Mouse (Mus musculus): ENCODE data around the gene Banp. TPM values are rescaled to one million over a fixed set of nuclear protein-coding genes. Genes with fewer than 3 reads are reported as not detected.

The Banp gene
- polyA plus RNA-seq, 2 experiments: 33.2 to 97.7 TPM

DNA sequence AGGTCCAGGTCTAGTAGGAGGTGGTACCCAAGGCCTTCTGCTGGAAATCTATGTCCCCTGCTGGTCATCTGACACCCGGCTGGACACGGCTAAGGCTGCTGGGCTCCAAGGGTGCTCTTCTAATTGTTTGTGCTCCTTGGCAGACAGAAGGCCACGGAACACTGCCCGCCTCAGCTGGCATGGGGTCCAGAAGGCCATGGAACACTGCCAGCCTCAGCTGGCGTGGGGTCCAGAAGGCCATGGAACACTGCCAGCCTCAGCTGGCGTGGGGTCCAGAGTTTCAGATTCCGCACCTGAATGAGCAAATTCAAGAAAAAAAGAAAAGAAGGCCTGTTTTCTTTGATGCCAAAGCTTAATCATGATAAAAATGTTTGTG is 32.0 kb downstream of the Banp start:
- Histone ChIP-seq H3K9me3 (ENCODE audit: control insufficient read depth, low read length) (no peaks in the 10 kb centered on the region), H3K9ac (ENCODE audit: low read depth, low read length, severe bottlenecking) (no peak overlapping the region), H3K4me2 (replicated peaks; ENCODE audit: low read depth, low read length, severe bottlenecking) (no peak overlapping the region), H3K4me1 (ENCODE audit: control insufficient read depth, insufficient read depth, low read length) (no peaks in the 10 kb centered on the region), H3K4me3 (replicated peaks; ENCODE audit: low read length) (no peak overlapping the region), H3K36me3 (ENCODE audit: control insufficient read depth, insufficient read depth, low read length) (peaks cover 71% of the 10 kb centered on the region), H3K27me3 (ENCODE audit: control insufficient read depth, insufficient read depth, low read length) (no peaks in the 10 kb centered on the region), H3K27ac (replicated peaks; ENCODE audit: low read depth, low read length) (no peak overlapping the region)
- no peak for ATAC-seq (ENCODE audit: low FRiP score, low read depth)
- DNase-seq (ENCODE audit: low spot score): no peak
- 93% methylated on average over 7 of the region's 7 CpGs for WGBS
- TF ChIP-seq POLR2A (IDR thresholded peaks at IDR 0.05; ENCODE audit: borderline replicate concordance, extremely low read depth, insufficient read depth, insufficient read length): no peak

DNA sequence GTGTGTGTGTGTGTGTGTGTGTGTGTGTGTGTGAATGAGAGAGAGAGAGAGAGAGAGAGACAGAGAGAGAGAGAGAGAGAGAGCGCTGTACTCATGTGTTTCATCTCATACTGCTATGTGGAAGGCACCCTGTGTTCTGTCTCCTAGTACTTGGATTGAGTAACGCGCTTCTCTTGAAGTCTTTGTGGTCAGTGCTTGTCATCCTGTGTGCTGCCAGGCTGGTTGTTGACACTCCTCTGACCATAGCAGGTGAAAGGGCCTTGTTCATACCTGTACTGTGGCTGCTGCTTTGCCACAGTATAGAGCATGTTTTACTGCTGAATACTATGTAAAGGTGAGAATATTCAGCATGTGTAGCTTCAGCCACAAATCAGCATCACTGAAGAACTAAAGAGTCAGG is 36.1 kb downstream of the Banp start:
- Histone ChIP-seq H3K4me2 (replicated peaks; ENCODE audit: low read depth, low read length, severe bottlenecking) (no peak overlapping the region), H3K27ac (replicated peaks; ENCODE audit: low read depth, low read length) (no peak overlapping the region), H3K27me3 (ENCODE audit: control insufficient read depth, insufficient read depth, low read length) (no peaks in the 10 kb centered on the region), H3K9ac (ENCODE audit: low read depth, low read length, severe bottlenecking) (no peak overlapping the region), H3K36me3 (ENCODE audit: control insufficient read depth, insufficient read depth, low read length) (peaks cover 68% of the 10 kb centered on the region), H3K4me3 (replicated peaks; ENCODE audit: low read length) (no peak overlapping the region), H3K4me1 (ENCODE audit: control insufficient read depth, insufficient read depth, low read length) (no peaks in the 10 kb centered on the region), H3K9me3 (ENCODE audit: control insufficient read depth, low read length) (no peaks in the 10 kb centered on the region)
- DNase-seq (ENCODE audit: low spot score): no peak
- TF ChIP-seq POLR2A (IDR thresholded peaks at IDR 0.05; ENCODE audit: borderline replicate concordance, extremely low read depth, insufficient read depth, insufficient read length): no peak
- 97% methylated on average over 3 of the region's 3 CpGs for WGBS
- ATAC-seq (ENCODE audit: low FRiP score, low read depth): no peak

DNA sequence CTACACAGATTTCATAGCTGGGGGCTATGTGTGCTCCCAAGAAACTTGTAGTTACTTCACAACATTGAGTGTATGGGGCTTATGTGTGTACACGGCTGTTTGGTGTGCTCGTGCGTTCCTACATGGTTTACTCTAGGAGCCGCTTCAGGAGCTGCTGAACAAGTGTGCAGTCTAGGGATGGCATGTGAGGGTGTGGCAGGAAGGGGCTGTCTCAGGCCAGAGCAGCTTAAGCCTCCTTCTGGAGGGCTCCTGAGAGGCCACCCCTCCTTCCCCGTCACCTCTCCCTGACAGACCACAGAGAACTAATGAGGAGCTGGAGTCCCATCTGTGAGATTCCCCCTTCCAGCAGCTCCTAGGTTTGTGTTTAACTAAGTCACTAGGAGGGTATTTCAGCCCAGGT is 38.3 kb downstream of the Banp start:
- DNase-seq (ENCODE audit: low spot score) (no peak), ATAC-seq (ENCODE audit: low FRiP score, low read depth) (no peak)
- no peaks in the 10 kb centered on the region for H3K4me1 ChIP-seq (ENCODE audit: control insufficient read depth, insufficient read depth, low read length)
- H3K4me3 ChIP-seq (replicated peaks; ENCODE audit: low read length): no peak overlapping the region
- no peak overlapping the region for H3K27ac ChIP-seq (replicated peaks; ENCODE audit: low read depth, low read length)
- no peaks in the 10 kb centered on the region for H3K9me3 ChIP-seq (ENCODE audit: control insufficient read depth, low read length)
- WGBS: 86% methylated on average over 5 of the region's 5 CpGs
- H3K27me3 ChIP-seq (ENCODE audit: control insufficient read depth, insufficient read depth, low read length): no peaks in the 10 kb centered on the region
- TF ChIP-seq POLR2A (IDR thresholded peaks at IDR 0.05; ENCODE audit: borderline replicate concordance, extremely low read depth, insufficient read depth, insufficient read length): no peak
- no peak overlapping the region for H3K4me2 ChIP-seq (replicated peaks; ENCODE audit: low read depth, low read length, severe bottlenecking)
- H3K9ac ChIP-seq (ENCODE audit: low read depth, low read length, severe bottlenecking): no peak overlapping the region
- H3K36me3 ChIP-seq (ENCODE audit: control insufficient read depth, insufficient read depth, low read length): peaks cover 67% of the 10 kb centered on the region

DNA sequence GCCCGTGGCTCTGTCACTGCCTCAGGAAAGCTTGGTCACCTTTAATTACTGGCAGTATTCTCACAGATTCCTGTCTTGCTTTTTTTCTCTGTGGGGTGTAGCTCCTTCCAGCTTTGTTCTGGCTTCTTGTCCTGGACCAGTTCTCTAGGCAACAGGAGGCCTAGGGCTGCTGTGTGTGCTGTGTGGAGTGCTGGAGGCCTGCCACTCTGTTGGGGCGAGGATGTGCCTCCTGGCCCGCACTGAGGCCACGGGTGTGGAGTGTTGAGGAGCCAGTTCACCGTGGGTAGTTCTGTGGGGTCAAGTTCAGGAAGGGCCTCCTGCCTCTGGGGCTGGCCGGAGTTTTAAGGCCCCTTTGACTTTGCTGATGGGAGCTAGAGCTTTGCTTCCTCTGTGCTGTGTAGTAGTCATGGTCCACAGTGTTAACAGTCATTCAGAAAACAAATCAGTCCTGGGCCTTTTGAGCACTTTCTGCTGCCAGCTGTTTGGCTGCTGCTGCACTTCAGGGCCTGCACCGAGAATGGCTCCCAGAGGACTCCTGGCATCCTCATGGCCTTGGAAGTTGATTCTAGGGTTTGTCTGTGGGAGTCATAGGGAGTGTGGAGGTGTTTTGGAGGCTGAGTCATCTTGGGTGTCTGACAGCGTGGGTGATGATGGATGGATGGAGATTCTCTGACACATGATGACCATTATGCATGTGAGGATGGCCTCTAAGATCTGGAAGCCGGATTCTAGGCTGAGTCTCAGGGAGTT is 41.1 kb downstream of the Banp start:
- no peak overlapping the region for H3K4me3 ChIP-seq (replicated peaks; ENCODE audit: low read length)
- H3K9ac ChIP-seq (ENCODE audit: low read depth, low read length, severe bottlenecking): no peak overlapping the region
- no peaks in the 10 kb centered on the region for H3K27me3 ChIP-seq (ENCODE audit: control insufficient read depth, insufficient read depth, low read length)
- H3K4me2 ChIP-seq (replicated peaks; ENCODE audit: low read depth, low read length, severe bottlenecking): no peak overlapping the region
- no peaks in the 10 kb centered on the region for H3K9me3 ChIP-seq (ENCODE audit: control insufficient read depth, low read length)
- TF ChIP-seq POLR2A (IDR thresholded peaks at IDR 0.05; ENCODE audit: borderline replicate concordance, extremely low read depth, insufficient read depth, insufficient read length): no peak
- ATAC-seq (ENCODE audit: low FRiP score, low read depth) (no peak), DNase-seq (ENCODE audit: low spot score) (no peak)
- WGBS: 86% methylated on average over 9 of the region's 9 CpGs
- H3K27ac ChIP-seq (replicated peaks; ENCODE audit: low read depth, low read length): no peak overlapping the region
- no peaks in the 10 kb centered on the region for H3K4me1 ChIP-seq (ENCODE audit: control insufficient read depth, insufficient read depth, low read length)
- peaks cover 68% of the 10 kb centered on the region for H3K36me3 ChIP-seq (ENCODE audit: control insufficient read depth, insufficient read depth, low read length)

DNA sequence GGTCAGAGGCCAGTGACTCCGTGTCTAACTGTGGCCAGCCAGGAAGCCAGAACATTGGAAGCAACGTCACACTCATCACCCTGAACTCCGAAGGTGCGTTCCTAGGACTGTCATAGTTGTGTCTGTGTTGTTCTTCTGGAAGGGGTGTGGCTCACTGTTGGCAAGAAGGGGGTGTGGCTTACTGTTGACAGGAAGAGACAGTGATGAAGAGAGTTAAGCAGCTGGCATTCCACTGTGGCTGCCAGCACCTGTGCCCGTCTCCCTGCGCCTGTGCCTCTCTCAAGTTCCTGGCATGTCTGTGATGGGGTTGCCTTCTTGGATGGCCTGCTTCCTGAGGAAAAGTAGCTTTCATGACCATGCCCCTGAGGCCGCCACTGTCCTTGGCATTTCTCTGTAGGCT is 42.1 kb downstream of the Banp start:
- DNase-seq (ENCODE audit: low spot score) (no peak), ATAC-seq (ENCODE audit: low FRiP score, low read depth) (no peak)
- Histone ChIP-seq H3K4me2 (replicated peaks; ENCODE audit: low read depth, low read length, severe bottlenecking) (no peak overlapping the region), H3K4me1 (ENCODE audit: control insufficient read depth, insufficient read depth, low read length) (no peaks in the 10 kb centered on the region), H3K4me3 (replicated peaks; ENCODE audit: low read length) (no peak overlapping the region), H3K9me3 (ENCODE audit: control insufficient read depth, low read length) (no peaks in the 10 kb centered on the region), H3K27ac (replicated peaks; ENCODE audit: low read depth, low read length) (no peak overlapping the region), H3K36me3 (ENCODE audit: control insufficient read depth, insufficient read depth, low read length) (peaks cover 73% of the 10 kb centered on the region), H3K27me3 (ENCODE audit: control insufficient read depth, insufficient read depth, low read length) (no peaks in the 10 kb centered on the region), H3K9ac (ENCODE audit: low read depth, low read length, severe bottlenecking) (no peak overlapping the region)
- WGBS: 89% methylated on average over 7 of the region's 7 CpGs
- TF ChIP-seq POLR2A (IDR thresholded peaks at IDR 0.05; ENCODE audit: borderline replicate concordance, extremely low read depth, insufficient read depth, insufficient read length): no peak
